Mouse (Mus musculus): ENCODE results near the gene Ampd1.

DNA sequence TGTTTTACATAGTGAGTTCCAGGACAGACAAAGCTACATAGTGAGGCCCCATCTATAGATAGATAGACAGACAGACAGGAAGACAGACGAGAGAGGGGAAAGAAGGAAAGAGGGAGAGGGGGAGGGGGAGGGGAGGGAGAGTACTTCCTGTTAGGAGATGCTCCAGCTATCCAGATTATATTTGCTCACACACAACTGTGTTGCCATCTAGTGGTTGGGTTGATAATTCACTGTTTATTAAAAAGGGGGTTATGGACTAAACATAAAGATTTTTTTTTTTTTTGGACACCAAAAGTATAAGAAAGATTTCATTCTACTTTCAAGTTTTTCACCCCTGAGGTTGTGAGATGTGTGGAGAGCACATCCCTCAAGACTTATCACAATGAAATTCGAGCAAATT, 26.9 kb downstream of the Ampd1 start:
- TF ChIP-seq CTCF (IDR thresholded peaks at IDR 0.05; ENCODE audit: borderline replicate concordance, extremely low read depth, insufficient read depth, insufficient read length) = no peak
- TF ChIP-seq POLR2A (IDR thresholded peaks at IDR 0.05; ENCODE audit: borderline replicate concordance, extremely low read depth, insufficient read depth, insufficient read length, poor library complexity, severe bottlenecking) = no peak
